Mouse (Mus musculus): Measurements from ENCODE around the gene Kcne2. TPM values are rescaled to one million over a fixed set of nuclear protein-coding genes. Genes with fewer than 3 reads are reported as not detected.

Gene Kcne2
- polyA plus RNA-seq, 1 experiment from 2014 or later = 47.5 TPM

DNA sequence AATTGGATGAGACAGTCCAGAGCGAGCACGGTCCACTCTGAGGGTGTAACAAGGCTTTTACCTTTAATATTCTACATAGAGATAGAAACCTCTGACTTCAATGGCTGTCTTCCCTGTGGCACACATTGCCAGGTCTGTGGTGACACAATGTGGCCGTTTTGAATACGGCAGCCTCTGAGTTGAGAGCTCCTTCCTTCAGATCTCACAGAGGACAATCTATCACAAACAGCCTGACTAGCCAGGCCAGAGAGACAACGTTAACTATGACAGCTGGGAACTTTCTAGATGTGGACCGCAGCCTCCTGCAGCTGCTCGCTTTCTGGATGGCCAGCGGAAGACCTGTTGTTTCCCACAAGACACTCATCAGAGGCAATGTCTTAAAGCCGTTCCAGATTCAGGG lies 3.4 kb upstream of the Kcne2 start:
- ATAC-seq (peak; percentile 46), DNase-seq (ENCODE audit: low spot score) (peak; percentile 67)
- Histone ChIP-seq H3K4me1 (ENCODE audit: insufficient read depth, low read depth, low read length) (peaks cover 2% of the 10 kb centered on the region; the same call in 1 of the 2 replicates), H3K4me2 (replicated peaks; ENCODE audit: low read depth, low read length) (no peak overlapping the region), H3K27ac (ENCODE audit: low read length) (no peak overlapping the region), H3K4me3 (ENCODE audit: low read depth, low read length) (no peak overlapping the region), H3K36me3 (ENCODE audit: insufficient read depth, low read length) (no peaks in the 10 kb centered on the region), H3K9ac (replicated peaks; ENCODE audit: low read depth) (no peak overlapping the region), H3K27me3 (replicated peaks; ENCODE audit: insufficient read depth, low read length) (no peaks in the 10 kb centered on the region), H3K9me3 (ENCODE audit: low read length) (no peaks in the 10 kb centered on the region)
- 72% methylated on average over 9 of the region's 9 CpGs for WGBS
- TF ChIP-seq CTCF (IDR thresholded peaks at IDR 0.05) (peak; percentile 73), EP300 (IDR thresholded peaks at IDR 0.05) (no peak)

DNA sequence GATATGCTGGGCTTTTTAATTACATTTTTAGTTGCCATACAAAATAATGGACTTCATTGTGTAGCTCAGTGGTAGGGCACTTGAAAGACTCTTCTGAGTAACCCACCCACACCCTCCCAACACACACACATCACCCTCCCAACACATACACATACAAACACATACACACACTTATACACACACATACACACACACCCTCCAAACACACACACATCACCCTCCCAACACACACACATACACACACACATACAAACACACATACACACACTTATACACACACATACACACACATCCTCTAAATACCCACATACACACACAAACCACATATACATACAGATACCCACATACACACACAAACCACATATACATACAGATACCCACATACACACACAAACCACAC lies 2.1 kb upstream of the Kcne2 start:
- H3K9me3 ChIP-seq (ENCODE audit: low read length) = no peaks in the 10 kb centered on the region
- no peak overlapping the region for H3K4me3 ChIP-seq (ENCODE audit: low read depth, low read length)
- DNase-seq (ENCODE audit: low spot score) = no peak
- TF ChIP-seq CTCF (IDR thresholded peaks at IDR 0.05) (no peak), EP300 (IDR thresholded peaks at IDR 0.05) (no peak)
- ATAC-seq = no peak
- H3K36me3 ChIP-seq (ENCODE audit: insufficient read depth, low read length) = no peaks in the 10 kb centered on the region
- peaks cover 2% of the 10 kb centered on the region; the same call in 1 of the 2 replicates for H3K4me1 ChIP-seq (ENCODE audit: insufficient read depth, low read depth, low read length)
- H3K27ac ChIP-seq (ENCODE audit: low read length) = no peak overlapping the region
- H3K9ac ChIP-seq (replicated peaks; ENCODE audit: low read depth) = no peak overlapping the region
- H3K27me3 ChIP-seq (replicated peaks; ENCODE audit: insufficient read depth, low read length) = no peaks in the 10 kb centered on the region
- H3K4me2 ChIP-seq (replicated peaks; ENCODE audit: low read depth, low read length) = no peak overlapping the region

DNA sequence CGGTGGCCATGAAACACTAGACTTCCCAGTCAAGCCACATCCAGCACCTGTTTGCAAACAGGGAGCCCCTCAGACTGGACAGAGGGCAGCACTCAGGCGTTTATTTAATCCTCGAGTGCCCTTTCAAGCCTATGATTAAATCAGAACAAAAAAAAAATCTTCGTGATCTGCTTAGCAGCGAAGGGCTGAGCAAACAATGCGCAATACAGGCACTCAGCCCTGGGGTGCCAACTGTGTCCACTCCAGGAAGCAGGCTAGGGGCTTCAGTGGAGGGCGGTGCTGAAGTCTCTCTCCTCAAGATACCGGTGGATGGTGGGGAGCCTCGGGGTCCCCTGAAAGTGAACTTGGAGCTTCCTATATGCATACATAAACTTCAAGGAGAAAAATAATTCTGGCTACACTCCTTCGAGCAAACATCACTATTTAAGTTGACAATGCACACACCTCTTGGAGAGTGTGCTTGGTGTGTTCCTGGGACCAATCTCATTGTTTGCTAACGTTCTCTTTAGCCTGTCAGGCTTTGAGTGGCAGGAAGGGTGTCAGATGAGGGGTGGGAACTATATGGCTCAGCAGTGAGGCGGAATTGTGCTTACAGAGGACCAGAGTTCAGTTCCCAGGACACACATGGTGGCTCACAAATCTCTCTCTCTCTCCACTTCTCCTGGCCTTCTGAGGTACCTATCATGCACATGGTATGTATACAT lies 2.2 kb downstream of the Kcne2 start:
- H3K9ac ChIP-seq (replicated peaks; ENCODE audit: low read depth) = no peak overlapping the region
- peak overlapping the region; percentile 71 for H3K27ac ChIP-seq (ENCODE audit: low read length)
- TF ChIP-seq EP300 (IDR thresholded peaks at IDR 0.05) (peak; percentile 45; the same call in 1 of the 2 replicates), CTCF (IDR thresholded peaks at IDR 0.05) (no peak)
- DNase-seq (ENCODE audit: low spot score) (peak; percentile 85), ATAC-seq (peak; percentile 88)
- H3K4me1 ChIP-seq (ENCODE audit: insufficient read depth, low read depth, low read length) = no peaks in the 10 kb centered on the region; the same call in 1 of the 2 replicates
- 0 out of 2 replicates have a peak overlapping the region, but pooled peaks have one; percentile 25 for H3K4me2 ChIP-seq (replicated peaks; ENCODE audit: low read depth, low read length)
- no peaks in the 10 kb centered on the region for H3K9me3 ChIP-seq (ENCODE audit: low read length)
- WGBS = 38% methylated on average over 12 of the region's 12 CpGs
- H3K36me3 ChIP-seq (ENCODE audit: insufficient read depth, low read length) = no peaks in the 10 kb centered on the region
- no peaks in the 10 kb centered on the region for H3K27me3 ChIP-seq (replicated peaks; ENCODE audit: insufficient read depth, low read length)
- no peak overlapping the region for H3K4me3 ChIP-seq (ENCODE audit: low read depth, low read length)

DNA sequence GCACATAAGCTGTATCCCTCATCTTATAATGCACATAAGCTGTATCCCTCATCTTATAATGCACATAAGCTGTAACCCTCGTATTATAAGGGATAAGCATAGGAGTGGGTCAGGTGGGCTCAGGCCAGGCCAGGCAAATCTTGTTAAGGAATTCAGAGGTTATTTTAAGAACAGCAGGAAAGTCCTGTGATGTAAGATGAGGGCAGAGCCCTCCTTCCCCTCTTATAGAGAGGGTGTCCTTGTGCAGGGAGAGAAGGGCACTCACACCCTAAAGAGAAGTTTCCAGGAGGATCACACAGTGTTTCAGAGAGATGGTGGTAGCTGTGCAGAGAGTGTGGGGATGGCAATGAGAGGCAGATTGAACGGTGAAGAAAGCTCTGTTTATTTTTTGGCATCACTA lies 3.1 kb downstream of the Kcne2 start:
- no peaks in the 10 kb centered on the region for H3K9me3 ChIP-seq (ENCODE audit: low read length)
- ATAC-seq (peak; percentile 13; the same call in 1 of the 2 replicates), DNase-seq (ENCODE audit: low spot score) (peak; percentile 30)
- no peak overlapping the region for H3K9ac ChIP-seq (replicated peaks; ENCODE audit: low read depth)
- no peak for TF ChIP-seq CTCF (IDR thresholded peaks at IDR 0.05)
- no peak for TF ChIP-seq EP300 (IDR thresholded peaks at IDR 0.05)
- H3K4me1 ChIP-seq (ENCODE audit: insufficient read depth, low read depth, low read length) = no peaks in the 10 kb centered on the region; the same call in 1 of the 2 replicates
- H3K27me3 ChIP-seq (replicated peaks; ENCODE audit: insufficient read depth, low read length) = no peaks in the 10 kb centered on the region
- no peak overlapping the region for H3K4me3 ChIP-seq (ENCODE audit: low read depth, low read length)
- no peaks in the 10 kb centered on the region for H3K36me3 ChIP-seq (ENCODE audit: insufficient read depth, low read length)
- 30% methylated on average over 2 of the region's 2 CpGs for WGBS
- no peak overlapping the region for H3K27ac ChIP-seq (ENCODE audit: low read length)
- no peak overlapping the region for H3K4me2 ChIP-seq (replicated peaks; ENCODE audit: low read depth, low read length)

DNA sequence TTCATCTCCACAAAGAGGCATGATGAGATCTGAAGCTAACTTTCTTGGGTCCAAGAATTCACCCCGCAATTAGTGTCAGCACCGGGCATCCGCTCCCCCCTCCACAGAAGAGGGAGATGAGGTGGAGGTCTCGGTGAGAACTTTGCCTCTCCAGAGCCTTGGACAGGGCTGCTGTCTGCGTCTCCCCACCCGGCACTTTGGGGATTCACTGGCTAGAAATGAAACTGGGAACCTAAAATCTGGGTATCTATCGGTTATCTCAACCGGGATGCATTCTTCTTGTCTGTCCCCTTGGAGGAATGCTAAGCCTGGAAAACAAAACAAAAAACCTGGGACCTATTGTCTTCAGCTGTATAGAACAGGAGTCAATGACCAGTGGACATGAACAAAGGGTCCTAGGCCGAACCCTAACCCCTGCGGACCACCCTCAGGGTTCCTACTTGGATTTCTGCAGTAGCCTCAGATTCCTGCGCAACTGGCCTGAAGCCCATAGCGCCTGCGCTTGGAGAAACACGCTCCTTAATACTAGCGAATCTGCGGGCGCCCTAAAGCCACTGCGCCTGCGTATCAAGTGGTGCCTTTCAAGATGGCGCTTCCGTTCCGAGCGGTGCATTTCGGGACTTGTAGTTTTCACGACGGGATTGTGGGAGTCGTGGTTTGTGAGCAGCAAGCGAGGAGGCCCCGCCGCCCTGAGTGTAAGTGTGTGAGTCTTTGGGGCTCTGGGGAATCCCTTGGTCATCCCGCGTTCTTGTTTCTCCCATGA lies 8.6 kb downstream of the Kcne2 start, which contains the start of gene Smim11:
Smim11 (plus strand) TSS at position 638 of the 763 bp plus-strand sequence.
- DNase-seq (ENCODE audit: low spot score) (peak; percentile 98), ATAC-seq (peak; percentile 96)
- Histone ChIP-seq H3K9me3 (ENCODE audit: low read length) (no peaks in the 10 kb centered on the region), H3K4me3 (ENCODE audit: low read depth, low read length) (peak within 1 kb of the TSS; percentile 53), H3K4me1 (ENCODE audit: insufficient read depth, low read depth, low read length) (peaks cover 15% of the 10 kb centered on the region; the same call in 1 of the 2 replicates), H3K27ac (ENCODE audit: low read length) (peak within 1 kb of the TSS; percentile 20; the same call in 1 of the 2 replicates), H3K36me3 (ENCODE audit: insufficient read depth, low read length) (no peaks in the 10 kb centered on the region), H3K9ac (replicated peaks; ENCODE audit: low read depth) (peak within 1 kb of the TSS; percentile 45), H3K27me3 (replicated peaks; ENCODE audit: insufficient read depth, low read length) (no peaks in the 10 kb centered on the region), H3K4me2 (replicated peaks; ENCODE audit: low read depth, low read length) (peak within 1 kb of the TSS; percentile 57)
- WGBS = 8% methylated on average over 32 of the region's 32 CpGs
- TF ChIP-seq EP300 (IDR thresholded peaks at IDR 0.05) (no peak), CTCF (IDR thresholded peaks at IDR 0.05) (no peak)

DNA sequence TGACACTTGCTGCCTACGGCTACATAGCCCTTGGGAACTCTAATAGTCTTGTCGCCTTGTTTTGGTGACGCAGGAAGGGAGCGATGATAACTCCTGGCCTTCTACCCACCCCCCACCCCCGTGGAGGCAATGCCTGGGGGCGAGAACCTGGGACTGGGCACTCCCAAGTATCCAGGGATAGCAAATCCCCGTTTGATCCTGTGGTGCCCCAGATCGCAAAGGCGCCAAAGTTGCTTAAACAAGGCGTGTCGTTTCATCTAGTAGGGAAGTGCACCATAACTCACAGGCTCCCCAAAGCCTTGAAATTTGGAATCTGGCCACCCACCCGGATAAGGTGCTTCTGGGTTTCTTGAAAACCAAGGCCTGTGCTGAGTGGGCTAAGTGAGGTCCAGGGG lies 9.2 kb downstream of the Kcne2 start:
- Histone ChIP-seq H3K9ac (replicated peaks; ENCODE audit: low read depth) (peak overlapping the region; percentile 45), H3K4me2 (replicated peaks; ENCODE audit: low read depth, low read length) (peak overlapping the region; percentile 57)
- peak; percentile 55 for ATAC-seq

More for the DNA sequence above, 9.2 kb downstream of the Kcne2 start:
- H3K9me3 ChIP-seq (ENCODE audit: low read length) = no peaks in the 10 kb centered on the region
- H3K36me3 ChIP-seq (ENCODE audit: insufficient read depth, low read length) = no peaks in the 10 kb centered on the region
- H3K4me3 ChIP-seq (ENCODE audit: low read depth, low read length) = peak overlapping the region; percentile 53
- no peaks in the 10 kb centered on the region for H3K27me3 ChIP-seq (replicated peaks; ENCODE audit: insufficient read depth, low read length)
- H3K27ac ChIP-seq (ENCODE audit: low read length) = peak overlapping the region; percentile 11; the same call in 1 of the 2 replicates
- no peak for DNase-seq (ENCODE audit: low spot score)
- H3K4me1 ChIP-seq (ENCODE audit: insufficient read depth, low read depth, low read length) = peaks cover 15% of the 10 kb centered on the region; the same call in 1 of the 2 replicates
- TF ChIP-seq CTCF (IDR thresholded peaks at IDR 0.05) = no peak
- no peak for TF ChIP-seq EP300 (IDR thresholded peaks at IDR 0.05)
- WGBS = 2% methylated on average over 12 of the region's 12 CpGs

Measured in lung, postnatal 0 days (tissue).